Mouse (Mus musculus): ENCODE measurements at regions not wholly inside any gene's neighbourhood (a gene's known extent, or its start where the extent isn't known, plus 50 kb on each side); places are given as distances from the start of the nearest gene placed in this dataset.
A peak's percentile ranks its signal among the peaks of the same experiment; 100 is the strongest.

DNA sequence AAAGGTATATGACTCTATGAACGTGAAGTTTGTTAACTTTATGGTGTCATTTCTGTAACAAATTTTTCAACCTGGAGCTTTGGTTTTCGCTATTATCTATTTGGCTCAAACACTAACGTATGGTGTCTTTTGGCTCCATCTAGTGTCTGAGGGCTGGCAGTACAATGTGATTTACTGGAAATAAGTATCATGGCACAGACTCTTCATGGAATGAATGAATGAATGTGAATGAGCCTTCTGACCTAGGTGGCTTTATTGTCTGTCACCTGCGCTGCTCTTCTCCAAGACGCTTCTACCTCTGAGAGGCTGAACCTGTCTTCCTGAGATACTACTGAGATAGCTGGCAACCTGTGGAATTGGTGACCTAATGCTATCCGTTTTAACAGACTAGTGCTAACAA, 87.1 kb downstream of the Gm9733 start:
- peak; percentile 53; the same call in 1 of the 2 replicates for ATAC-seq (ENCODE audit: low FRiP score)
- H3K36me3 ChIP-seq (ENCODE audit: control insufficient read depth, insufficient read depth, low read length), result no peaks in the 10 kb centered on the region
- 30% methylated on average over 6 of the region's 6 CpGs for WGBS
- no peak overlapping the region for H3K4me3 ChIP-seq (ENCODE audit: low read depth, low read length)
- no peaks in the 10 kb centered on the region for H3K4me1 ChIP-seq (replicated peaks; ENCODE audit: control insufficient read depth, insufficient read depth, low read length)
- no peak overlapping the region for H3K4me2 ChIP-seq (replicated peaks; ENCODE audit: low read depth, low read length)
- no peak overlapping the region for H3K27ac ChIP-seq (ENCODE audit: low read depth, low read length)
- DNase-seq (ENCODE audit: low spot score), result peak; percentile 57
- no peaks in the 10 kb centered on the region for H3K27me3 ChIP-seq (ENCODE audit: control insufficient read depth, insufficient read depth, low read length)
- no peaks in the 10 kb centered on the region for H3K9me3 ChIP-seq (ENCODE audit: control insufficient read depth, low read length)
- H3K9ac ChIP-seq (ENCODE audit: low read depth, low read length), result no peak overlapping the region

All from hindbrain, embryonic 11.5 days (tissue).